Mouse (Mus musculus) erythroblast, adult 5-6 weeks (primary cell): Measurements from ENCODE around the gene Cd3g. TPM values are rescaled to one million over a fixed set of nuclear protein-coding genes. Genes with fewer than 3 reads are reported as not detected.
"Not testable (repeated sequence)": the region's sequence is repeated elsewhere in the genome, so short reads cannot be mapped to it uniquely, and the experiment has no call there.

ENCODE experiments used
- ATAC-seq: replicated peaks from 2 replicates; pipeline ENCODE4 v1.8.0; 2016; ENCODE audit warnings: moderate number of reproducible peaks, mild to moderate bottlenecking, moderate TSS enrichment, inconsistent platforms; ENCODE audit not compliant: poor library complexity, low FRiP score, severe bottlenecking
- total RNA-seq, 2 experiments: library from RNA; stranded (forward) in 1 of 2; stranded (reverse) in 1 of 2; fragments of 150-400 nt in 1 of 2; fragments of 200-764, 138-1000 nt in 1 of 2; gene quantifications; 2 replicates each; pipeline versions ENCODE4 v1.2.3 to v1.2.4; 2015 to 2017; ENCODE audit warnings: low replicate concordance in 2 of 2

Cd3g gene
- total RNA-seq, 2 experiments from 2014 or later, result 6.6 TPM; not detected in 1

GRCm38 (mm10) chr9:44986976-44987375, 6.7 kb upstream of the Cd3g start:
- ATAC-seq, result no peak

GRCm38 (mm10) chr9:44986242-44986781, 6.1 kb upstream of the Cd3g start:
- no peak for ATAC-seq

- ATAC-seq, result no peak
Measured at GRCm38 (mm10) chr9:44985721-44986161, 5.5 kb upstream of the Cd3g start.

- ATAC-seq, result no peak
Measured at GRCm38 (mm10) chr9:44983001-44983400, 2.8 kb upstream of the Cd3g start.

GRCm38 (mm10) chr9:44982531-44982930, 2.3 kb upstream of the Cd3g start:
- ATAC-seq, result no peak

- ATAC-seq, result no peak
Measured at GRCm38 (mm10) chr9:44982081-44982480, 1.9 kb upstream of the Cd3g start.

- no peak for ATAC-seq
Measured at GRCm38 (mm10) chr9:44981676-44982075, 1.4 kb upstream of the Cd3g start, which contains the start of gene Cd3d. Cd3d (plus strand) TSS chr9:44981786.

GRCm38 (mm10) chr9:44981104-44981503, 873 bp upstream of the Cd3g start:
- no peak for ATAC-seq

GRCm38 (mm10) chr9:44979806-44980205, 425 bp downstream of the Cd3g start:
- no peak for ATAC-seq

- ATAC-seq, result no peak
Measured at GRCm38 (mm10) chr9:44977813-44978212, 2.4 kb downstream of the Cd3g start.

GRCm38 (mm10) chr9:44969450-44969849, 10.8 kb downstream of the Cd3g start:
- ATAC-seq, result no peak

- not testable (repeated sequence) for ATAC-seq
Measured at GRCm38 (mm10) chr9:44967763-44968162, 12.5 kb downstream of the Cd3g start.

- ATAC-seq, result peak; percentile 71
Measured at GRCm38 (mm10) chr9:44966815-44967242, 13.4 kb downstream of the Cd3g start.

- ATAC-seq, result no peak
Measured at GRCm38 (mm10) chr9:44965833-44966466, 14.3 kb downstream of the Cd3g start.

- peak; percentile 94 for ATAC-seq
Measured at GRCm38 (mm10) chr9:44965126-44965832, 15.0 kb downstream of the Cd3g start, which contains the start of gene Ube4a. Ube4a (minus strand) TSS chr9:44965600.

GRCm38 (mm10) chr9:44954432-44954831, 25.8 kb downstream of the Cd3g start:
- no peak for ATAC-seq

- no peak for ATAC-seq
Measured at GRCm38 (mm10) chr9:44947836-44948235, 32.4 kb downstream of the Cd3g start.

GRCm38 (mm10) chr9:44946185-44946695, 34.0 kb downstream of the Cd3g start:
- no peak for ATAC-seq

GRCm38 (mm10) chr9:44942421-44942820, 37.8 kb downstream of the Cd3g start:
- ATAC-seq, result no peak

- ATAC-seq, result no peak
Measured at GRCm38 (mm10) chr9:44941756-44942155, 38.5 kb downstream of the Cd3g start.

- no peak for ATAC-seq
Measured at GRCm38 (mm10) chr9:44921543-44921942, 58.7 kb downstream of the Cd3g start.
